Mouse (Mus musculus) C2C12 (cell line): ENCODE data around the gene Cuedc1. TPM values are rescaled to one million over a fixed set of nuclear protein-coding genes. Genes with fewer than 3 reads are reported as not detected.

ENCODE experiments used
- H3K27me3 ChIP-seq: one replicate; pipeline ENCODE4 v1.6.1; 2011; ENCODE audit not compliant: control insufficient read depth, insufficient read depth, insufficient read length
- H3K36me3 ChIP-seq: one replicate; pipeline ENCODE4 v1.6.1; 2011; ENCODE audit not compliant: control insufficient read depth, insufficient read depth
- H3K4me3 ChIP-seq: one replicate; pipeline ENCODE4 v1.5.1; 2011; ENCODE audit warnings: mild to moderate bottlenecking, control low read depth; ENCODE audit not compliant: poor library complexity, insufficient read depth, severe bottlenecking
- H3K79me2 ChIP-seq: one replicate; pipeline ENCODE4 v1.6.1; 2011; ENCODE audit not compliant: control insufficient read depth, insufficient read depth
- H3K79me3 ChIP-seq: one replicate; pipeline ENCODE4 v1.6.1; 2011; ENCODE audit warnings: low read depth, control low read depth
- H3ac ChIP-seq: one replicate; pipeline ENCODE3; 2011; ENCODE audit warnings: low read depth; ENCODE audit not compliant: control insufficient read depth, insufficient read length
- CEBPB ChIP-seq: IDR thresholded peaks from one replicate; pipeline ENCODE4 v1.6.1; 2011; ENCODE audit warnings: low read depth, mild to moderate bottlenecking, control low read depth, moderate library complexity
- CTCF ChIP-seq: IDR thresholded peaks from one replicate; pipeline ENCODE4 v1.5.1; 2011; ENCODE audit not compliant: control insufficient read depth, insufficient read depth, insufficient read length
- FOSL1 ChIP-seq: IDR thresholded peaks from one replicate; pipeline ENCODE4 v1.8.0; 2011; ENCODE audit warnings: mild to moderate bottlenecking, low read length; ENCODE audit not compliant: poor library complexity, insufficient read depth, severe bottlenecking
- MAX ChIP-seq: IDR thresholded peaks from one replicate; pipeline ENCODE4 v1.6.1; 2011; ENCODE audit warnings: mild to moderate bottlenecking, control low read depth
- MYOD1 ChIP-seq: IDR thresholded peaks from one replicate; pipeline ENCODE4 v1.6.1; 2011; ENCODE audit warnings: low read depth; ENCODE audit not compliant: control insufficient read depth, insufficient read length
- MYOG ChIP-seq: IDR thresholded peaks from one replicate; pipeline ENCODE4 v1.6.1; 2011; ENCODE audit not compliant: control insufficient read depth, insufficient read length; ENCODE audit errors: extremely low read depth
- USF1 ChIP-seq: IDR thresholded peaks from one replicate; pipeline ENCODE4 v1.6.1; 2011; ENCODE audit warnings: low read depth, mild to moderate bottlenecking, control low read depth, moderate library complexity
- polyA plus RNA-seq: library from polyadenylated mRNA; unstranded; fragments of >200 nt; fragmentation: generic; extraction: Trizol; gene quantifications from one replicate; pipeline ENCODE4 v1.2.1, GENCODE M21; 2012; ENCODE audit warnings: missing spikeins

Cuedc1 gene
- polyA plus RNA-seq, 1 experiment, result 16.2 TPM

- peaks cover 19% of the 10 kb centered on the region for H3K79me2 ChIP-seq
- TF ChIP-seq CEBPB, result no peak
- no peak for TF ChIP-seq MAX
- TF ChIP-seq USF1, result no peak
- no peak for TF ChIP-seq CTCF
- no peaks in the 10 kb centered on the region for H3K27me3 ChIP-seq
- peaks cover 3% of the 10 kb centered on the region for H3K79me3 ChIP-seq
- H3K36me3 ChIP-seq, result peaks cover 8% of the 10 kb centered on the region
- H3K4me3 ChIP-seq, result no peak overlapping the region
- no peak overlapping the region for H3ac ChIP-seq
These were observed 25.2 kb downstream of the Cuedc1 start for GRCm38 (mm10) chr11:88123021-88123420.

- TF ChIP-seq MYOD1 (no peak), CEBPB (no peak), CTCF (no peak), USF1 (no peak), FOSL1 (no peak), MAX (no peak)
- Histone ChIP-seq H3K79me3 (peaks cover 1% of the 10 kb centered on the region), H3ac (no peak overlapping the region), H3K4me3 (no peak overlapping the region), H3K27me3 (no peaks in the 10 kb centered on the region), H3K36me3 (peaks cover 8% of the 10 kb centered on the region), H3K79me2 (peaks cover 12% of the 10 kb centered on the region)
These were observed 25.9 kb downstream of the Cuedc1 start for GRCm38 (mm10) chr11:88123731-88124130.

GRCm38 (mm10) chr11:88125483-88125882 is 27.6 kb downstream of the Cuedc1 start:
- Histone ChIP-seq H3K27me3 (no peaks in the 10 kb centered on the region), H3ac (no peak overlapping the region), H3K79me2 (peaks cover 2% of the 10 kb centered on the region), H3K4me3 (no peak overlapping the region), H3K36me3 (peaks cover 1% of the 10 kb centered on the region), H3K79me3 (peaks cover 2% of the 10 kb centered on the region)
- no peak for TF ChIP-seq USF1
- no peak for TF ChIP-seq FOSL1
- no peak for TF ChIP-seq MYOG
- no peak for TF ChIP-seq CTCF
- no peak for TF ChIP-seq MYOD1
- no peak for TF ChIP-seq MAX
- no peak for TF ChIP-seq CEBPB

DNA sequence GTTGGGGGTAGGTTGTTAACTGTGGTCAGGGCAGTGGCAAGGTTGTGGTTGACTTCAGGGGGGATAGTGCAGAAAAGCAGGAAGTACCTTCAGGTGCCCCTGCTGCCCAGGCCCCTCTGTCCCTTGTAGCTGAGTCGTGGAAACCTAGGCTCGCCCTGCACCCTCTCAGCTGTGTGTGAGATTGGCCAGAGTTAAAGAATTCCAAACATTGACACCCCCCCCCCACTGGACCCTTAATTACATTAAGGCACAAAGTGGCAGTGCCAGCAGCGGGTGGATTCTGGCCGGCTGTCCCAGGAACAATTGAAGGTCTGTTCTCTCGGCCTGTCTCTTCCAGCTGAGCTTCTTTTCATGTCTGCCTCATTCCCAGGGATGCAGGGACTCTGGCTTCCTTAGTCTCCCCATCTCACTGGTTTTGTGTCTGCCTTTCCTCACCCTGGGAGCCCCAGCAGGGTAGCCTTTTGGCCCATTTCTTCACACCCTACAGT is 28.5 kb downstream of the Cuedc1 start:
- Histone ChIP-seq H3K79me3 (peaks cover 2% of the 10 kb centered on the region), H3K4me3 (no peak overlapping the region), H3ac (no peak overlapping the region), H3K36me3 (no peaks in the 10 kb centered on the region), H3K27me3 (no peaks in the 10 kb centered on the region), H3K79me2 (peaks cover 5% of the 10 kb centered on the region)
- TF ChIP-seq MYOG, result no peak
- TF ChIP-seq FOSL1, result no peak
- TF ChIP-seq USF1, result no peak
- no peak for TF ChIP-seq MYOD1
- TF ChIP-seq CEBPB, result no peak
- TF ChIP-seq CTCF, result no peak
- no peak for TF ChIP-seq MAX

DNA sequence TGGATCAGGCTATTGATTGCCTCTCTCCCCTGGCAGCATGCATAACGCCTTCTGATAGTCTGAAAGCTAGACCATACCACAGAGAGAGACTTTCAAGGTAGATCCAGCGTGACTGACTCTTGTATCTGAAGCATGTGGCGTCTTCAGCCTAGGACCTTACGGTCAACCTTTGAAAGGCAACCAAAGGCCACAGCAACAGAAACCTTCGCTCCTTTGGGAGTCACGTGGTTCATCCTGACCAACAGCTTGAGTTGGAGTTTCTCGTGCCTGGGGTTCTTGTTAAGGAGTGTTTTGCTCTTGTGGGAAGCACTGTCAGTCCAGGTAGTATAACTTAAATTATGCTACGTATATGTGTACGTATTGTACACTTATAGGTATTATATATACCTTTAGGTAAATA is 30.6 kb downstream of the Cuedc1 start:
- no peaks in the 10 kb centered on the region for H3K27me3 ChIP-seq
- no peak overlapping the region for H3K4me3 ChIP-seq
- H3ac ChIP-seq, result no peak overlapping the region
- H3K79me2 ChIP-seq, result peaks cover 5% of the 10 kb centered on the region
- no peaks in the 10 kb centered on the region for H3K36me3 ChIP-seq
- TF ChIP-seq MAX, result no peak
- no peak for TF ChIP-seq FOSL1
- TF ChIP-seq USF1, result no peak
- TF ChIP-seq MYOD1, result no peak
- TF ChIP-seq MYOG, result no peak
- TF ChIP-seq CTCF, result no peak
- TF ChIP-seq CEBPB, result no peak
- peaks cover 2% of the 10 kb centered on the region for H3K79me3 ChIP-seq

DNA sequence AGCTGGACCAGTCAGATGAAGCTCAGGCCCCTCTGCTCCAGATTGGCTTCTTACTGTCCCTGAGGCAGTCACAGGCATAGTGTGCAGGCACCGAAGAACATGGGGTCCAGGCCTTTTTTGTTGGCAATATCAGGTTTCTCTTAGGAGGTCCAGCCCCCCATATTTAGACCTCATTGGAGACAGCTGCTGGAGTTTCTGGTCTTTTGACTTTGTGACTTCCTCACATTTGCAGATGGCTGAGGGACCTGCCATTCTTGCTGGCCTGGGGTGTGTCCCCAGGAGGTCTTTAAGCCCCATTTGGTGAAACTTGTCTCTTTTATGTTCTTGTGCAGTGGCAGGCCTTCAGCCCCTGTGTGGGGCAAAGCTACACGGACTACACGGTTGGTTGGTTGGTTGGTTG is 31.4 kb downstream of the Cuedc1 start:
- TF ChIP-seq USF1 (no peak), MYOD1 (no peak), MAX (no peak), CEBPB (no peak), CTCF (no peak), FOSL1 (no peak), MYOG (no peak)
- Histone ChIP-seq H3ac (no peak overlapping the region), H3K79me3 (peaks cover 2% of the 10 kb centered on the region), H3K27me3 (no peaks in the 10 kb centered on the region), H3K36me3 (no peaks in the 10 kb centered on the region), H3K4me3 (no peak overlapping the region), H3K79me2 (peaks cover 5% of the 10 kb centered on the region)
